8 mouse cellular contexts compared by ENCODE assay signal in the genomic region with DNA sequence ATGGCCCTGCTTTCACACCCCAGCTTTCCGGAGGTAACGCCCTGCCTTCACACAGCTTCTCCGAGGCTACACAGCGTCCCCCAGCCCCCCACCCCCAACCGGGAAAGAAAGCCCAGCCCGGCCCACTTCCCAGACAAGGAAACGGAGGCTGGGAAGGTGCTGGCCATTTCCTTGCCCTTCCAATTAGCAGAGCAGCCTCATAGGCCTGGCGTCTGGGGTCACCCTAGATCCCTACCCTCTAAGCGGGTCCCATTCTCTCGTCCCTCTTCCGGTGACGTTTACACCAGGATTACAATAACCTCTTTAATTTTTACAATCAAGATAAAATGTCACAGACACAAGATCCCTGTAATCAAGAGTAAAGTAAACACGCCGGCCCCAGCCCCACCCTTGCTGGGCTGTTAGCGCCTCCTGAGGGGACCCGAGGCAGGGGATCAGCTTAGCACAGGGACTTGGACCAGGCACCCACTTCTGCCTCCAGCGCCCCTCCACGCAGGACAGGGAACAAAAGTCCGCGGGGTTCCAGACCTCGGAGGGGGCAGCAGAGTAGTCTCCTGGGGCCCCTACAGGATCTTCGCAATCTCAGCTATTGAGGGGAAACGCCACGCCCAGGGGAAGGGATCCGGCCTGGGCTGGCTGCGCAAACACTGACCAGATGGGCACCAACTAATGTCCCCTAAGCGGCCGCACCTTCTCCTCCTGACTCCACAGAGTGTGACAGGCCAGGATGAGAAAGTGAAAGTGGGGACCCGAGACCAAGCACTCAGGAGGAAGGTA. TPM values are rescaled to one million over a fixed set of nuclear protein-coding genes. Genes with fewer than 3 reads are reported as not detected.
DNase-seq lines count a peak whose midpoint lies in the region; ATAC-seq and TF ChIP-seq lines count a peak whose summit lies in the region.

No protein-coding gene starts in this region.

- no peak overlapping the region for H3K4me3 ChIP-seq in forebrain, embryonic 11.5 days (ENCODE audit: low read depth, low read length)
- H3K4me3 ChIP-seq in forebrain, postnatal 0 days (ENCODE audit: low read depth, low read length), result no peak overlapping the region
- H3K4me3 ChIP-seq in forebrain, embryonic 14.5 days (ENCODE audit: low read depth, low read length), result no peak overlapping the region
- H3K4me3 ChIP-seq in intestine, embryonic 15.5 days (replicated peaks), result peak overlapping the region; percentile 39

- no peak overlapping the region for H3K27ac ChIP-seq in forebrain, embryonic 11.5 days (ENCODE audit: low read depth, low read length)
- no peak overlapping the region for H3K27ac ChIP-seq in forebrain, postnatal 0 days (ENCODE audit: low read depth, low read length)
- H3K27ac ChIP-seq in forebrain, embryonic 14.5 days (ENCODE audit: low read depth, low read length), result no peak overlapping the region
- peak overlapping the region; percentile 13; the same call in 1 of the 2 replicates for H3K27ac ChIP-seq in intestine, embryonic 15.5 days

- H3K4me1 ChIP-seq in forebrain, embryonic 11.5 days (replicated peaks; ENCODE audit: control insufficient read depth, insufficient read depth, low read length), result 0 out of 2 replicates have a peak, but pooled peaks cover 2% of the 10 kb centered on the region
- no peaks in the 10 kb centered on the region for H3K4me1 ChIP-seq in forebrain, postnatal 0 days (ENCODE audit: insufficient read depth)
- H3K4me1 ChIP-seq in forebrain, embryonic 14.5 days (ENCODE audit: control insufficient read depth, insufficient read depth, low read length), result no peaks in the 10 kb centered on the region
- H3K4me1 ChIP-seq in intestine, embryonic 15.5 days (replicated peaks), result peaks cover 11% of the 10 kb centered on the region; the same call in 1 of the 2 replicates

- no peaks in the 10 kb centered on the region for H3K36me3 ChIP-seq in forebrain, embryonic 11.5 days (ENCODE audit: control insufficient read depth, insufficient read depth, low read length)
- no peaks in the 10 kb centered on the region for H3K36me3 ChIP-seq in forebrain, postnatal 0 days (ENCODE audit: insufficient read depth)
- no peaks in the 10 kb centered on the region for H3K36me3 ChIP-seq in forebrain, embryonic 14.5 days (ENCODE audit: control insufficient read depth, insufficient read depth, low read length)
- H3K36me3 ChIP-seq in intestine, embryonic 15.5 days, result no peaks in the 10 kb centered on the region

- no peak overlapping the region for H3K9ac ChIP-seq in forebrain, embryonic 11.5 days (ENCODE audit: low read length)
- H3K9ac ChIP-seq in forebrain, postnatal 0 days, result no peak overlapping the region
- H3K9ac ChIP-seq in forebrain, embryonic 14.5 days (ENCODE audit: low read length), result no peak overlapping the region
- peak overlapping the region; percentile 46 for H3K9ac ChIP-seq in intestine, embryonic 15.5 days

- H3K4me2 ChIP-seq in forebrain, embryonic 11.5 days (ENCODE audit: low read depth, low read length, severe bottlenecking), result no peak overlapping the region
- H3K4me2 ChIP-seq in forebrain, postnatal 0 days (ENCODE audit: low read depth), result no peak overlapping the region
- H3K4me2 ChIP-seq in forebrain, embryonic 14.5 days (ENCODE audit: low read length), result peak overlapping the region; percentile 7; the same call in 1 of the 2 replicates
- H3K4me2 ChIP-seq in intestine, embryonic 15.5 days (replicated peaks), result peak overlapping the region; percentile 60

- DNase-seq in forebrain, embryonic 11.5 days (ENCODE audit: low spot score), result no peak
- no peak for DNase-seq in forebrain, postnatal 0 days
- DNase-seq in forebrain, embryonic 14.5 days (ENCODE audit: low spot score), result no peak
- DNase-seq in lung, postnatal 10 days, result peak; percentile 59
- no peak for DNase-seq in right cerebral cortex, postnatal 4 days
- DNase-seq in ovary, postnatal 36 days (ENCODE audit: low spot score), result no peak
- DNase-seq in thymus, postnatal 14 days, result no peak

- no peaks in the 10 kb centered on the region for H3K9me3 ChIP-seq in forebrain, embryonic 11.5 days (ENCODE audit: control insufficient read depth, low read length)
- no peaks in the 10 kb centered on the region for H3K9me3 ChIP-seq in forebrain, postnatal 0 days (ENCODE audit: low read length)
- no peaks in the 10 kb centered on the region for H3K9me3 ChIP-seq in forebrain, embryonic 14.5 days (replicated peaks; ENCODE audit: control insufficient read depth, low read length)
- H3K9me3 ChIP-seq in intestine, embryonic 15.5 days, result no peaks in the 10 kb centered on the region

- peaks cover 34% of the 10 kb centered on the region for H3K27me3 ChIP-seq in forebrain, embryonic 11.5 days (ENCODE audit: control insufficient read depth, insufficient read depth, low read length)
- peaks cover 37% of the 10 kb centered on the region for H3K27me3 ChIP-seq in forebrain, postnatal 0 days (ENCODE audit: insufficient read depth, low read length)
- peaks cover 32% of the 10 kb centered on the region for H3K27me3 ChIP-seq in forebrain, embryonic 14.5 days (replicated peaks; ENCODE audit: control insufficient read depth, insufficient read depth, low read length)
- peaks cover 23% of the 10 kb centered on the region for H3K27me3 ChIP-seq in intestine, embryonic 15.5 days (replicated peaks)

- ATAC-seq in forebrain, embryonic 11.5 days (replicated peaks; ENCODE audit: low FRiP score), result 0 out of 2 replicates have a peak, but pooled peaks have one; percentile 21
- ATAC-seq in forebrain, postnatal 0 days, result no peak
- no peak for ATAC-seq in forebrain, embryonic 14.5 days
- peak; percentile 42 for ATAC-seq in intestine, embryonic 15.5 days

- WGBS in forebrain, embryonic 11.5 days, result 11% methylated on average over 29 of the region's 29 CpGs
- 15% methylated on average over 28 of the region's 29 CpGs for WGBS in forebrain, postnatal 0 days
- 14% methylated on average over 29 of the region's 29 CpGs for WGBS in forebrain, embryonic 14.5 days
- 6% methylated on average over 29 of the region's 29 CpGs for WGBS in intestine, embryonic 15.5 days

- TF ChIP-seq CTCF in forebrain, postnatal 0 days (IDR thresholded peaks at IDR 0.05; ENCODE audit: low read depth), result no peak

RNA-seq across cellular contexts. Expression of a gene that starts 0.9 kb away (rescaled TPM):
- 0.51 and 0.64 TPM in 2 replicates for polyA plus RNA-seq in forebrain, embryonic 11.5 days (2014; fragmentation: Nextera tagmentation; extraction: Ambion mirVana)
- total RNA-seq in forebrain, postnatal 0 days (2014; rRNA removed), result 0.24 and 0.92 TPM in 2 replicates
- 0.44 and 0.49 TPM in 2 replicates for polyA plus RNA-seq in forebrain, postnatal 0 days (2015; fragmentation: Nextera tagmentation; extraction: Ambion mirVana)
- 0.10 and 0.22 TPM in 2 replicates for polyA plus RNA-seq in forebrain, embryonic 14.5 days (2014; fragmentation: Nextera tagmentation; extraction: Ambion mirVana)
- polyA plus RNA-seq in intestine, embryonic 15.5 days (2015; fragmentation: Nextera tagmentation; extraction: Ambion mirVana), result 16.0 and 17.0 TPM in 2 replicates

RNA-seq across cellular contexts. Expression of a gene that starts 11.7 kb away (rescaled TPM):
- not detected in 2 replicates for polyA plus RNA-seq in forebrain, embryonic 11.5 days (2014; fragmentation: Nextera tagmentation; extraction: Ambion mirVana)
- 1.6 and 1.8 TPM in 2 replicates for total RNA-seq in forebrain, postnatal 0 days (2014; rRNA removed)
- polyA plus RNA-seq in forebrain, postnatal 0 days (2015; fragmentation: Nextera tagmentation; extraction: Ambion mirVana), result 0.36 and 1.4 TPM in 2 replicates
- polyA plus RNA-seq in forebrain, embryonic 14.5 days (2014; fragmentation: Nextera tagmentation; extraction: Ambion mirVana), result 0.63 TPM in 1 of 2 replicates, not detected in the other
- 1.2 and 1.9 TPM in 2 replicates for polyA plus RNA-seq in intestine, embryonic 15.5 days (2015; fragmentation: Nextera tagmentation; extraction: Ambion mirVana)

RNA-seq across cellular contexts. Expression of a gene that starts 24.6 kb away (rescaled TPM):
- 2.3 TPM in 2 replicates for polyA plus RNA-seq in forebrain, embryonic 11.5 days (2014; fragmentation: Nextera tagmentation; extraction: Ambion mirVana)
- total RNA-seq in forebrain, postnatal 0 days (2014; rRNA removed), result 5.2 and 7.3 TPM in 2 replicates
- polyA plus RNA-seq in forebrain, postnatal 0 days (2015; fragmentation: Nextera tagmentation; extraction: Ambion mirVana), result 2.8 and 4.4 TPM in 2 replicates
- polyA plus RNA-seq in forebrain, embryonic 14.5 days (2014; fragmentation: Nextera tagmentation; extraction: Ambion mirVana), result 1.4 and 2.1 TPM in 2 replicates
- polyA plus RNA-seq in intestine, embryonic 15.5 days (2015; fragmentation: Nextera tagmentation; extraction: Ambion mirVana), result 9.0 and 9.2 TPM in 2 replicates

RNA-seq across cellular contexts. Expression of a gene that starts 24.8 kb away (rescaled TPM):
- 21.3 and 23.2 TPM in 2 replicates for polyA plus RNA-seq in forebrain, embryonic 11.5 days (2014; fragmentation: Nextera tagmentation; extraction: Ambion mirVana)
- total RNA-seq in forebrain, postnatal 0 days (2014; rRNA removed), result 97.2 and 101 TPM in 2 replicates
- polyA plus RNA-seq in forebrain, postnatal 0 days (2015; fragmentation: Nextera tagmentation; extraction: Ambion mirVana), result 62.4 and 68.7 TPM in 2 replicates
- polyA plus RNA-seq in forebrain, embryonic 14.5 days (2014; fragmentation: Nextera tagmentation; extraction: Ambion mirVana), result 38.6 and 47.4 TPM in 2 replicates
- polyA plus RNA-seq in intestine, embryonic 15.5 days (2015; fragmentation: Nextera tagmentation; extraction: Ambion mirVana), result 5.3 and 7.1 TPM in 2 replicates

RNA-seq across cellular contexts. Expression of a gene that starts 29.1 kb away (rescaled TPM):
- 6.5 and 6.6 TPM in 2 replicates for polyA plus RNA-seq in forebrain, embryonic 11.5 days (2014; fragmentation: Nextera tagmentation; extraction: Ambion mirVana)
- total RNA-seq in forebrain, postnatal 0 days (2014; rRNA removed), result 84.8 and 89.2 TPM in 2 replicates
- polyA plus RNA-seq in forebrain, postnatal 0 days (2015; fragmentation: Nextera tagmentation; extraction: Ambion mirVana), result 14.2 and 18.8 TPM in 2 replicates
- polyA plus RNA-seq in forebrain, embryonic 14.5 days (2014; fragmentation: Nextera tagmentation; extraction: Ambion mirVana), result 13.9 and 16.7 TPM in 2 replicates
- polyA plus RNA-seq in intestine, embryonic 15.5 days (2015; fragmentation: Nextera tagmentation; extraction: Ambion mirVana), result 1.3 and 1.5 TPM in 2 replicates

Comparison
In these comparisons a context has a peak if more than half of its experiments do, and no peak if none do; other contexts are left out.
1. ATAC-seq: peak in forebrain, embryonic 11.5 days (single experiment) and intestine, embryonic 15.5 days (single experiment); none in forebrain, postnatal 0 days (single experiment) and forebrain, embryonic 14.5 days (single experiment).
2. H3K4me2 ChIP-seq: peak in forebrain, embryonic 14.5 days (single experiment) and intestine, embryonic 15.5 days (single experiment); none in forebrain, embryonic 11.5 days (single experiment) and forebrain, postnatal 0 days (single experiment).
3. RNA of a gene that starts 0.9 kb away (polyA plus RNA-seq): 16.0 to 17.0 TPM in intestine, embryonic 15.5 days; 0.51 to 0.64 TPM in forebrain, embryonic 11.5 days, 0.44 to 0.49 TPM in forebrain, postnatal 0 days and 0.10 to 0.22 TPM in forebrain, embryonic 14.5 days; every median in the first group is over 10 times any median in the second.